Mouse (Mus musculus) hindbrain, embryonic 14.5 days (tissue): ENCODE results near the gene Olfr155. TPM values are rescaled to one million over a fixed set of nuclear protein-coding genes. Genes with fewer than 3 reads are reported as not detected.
A peak's percentile ranks its signal among the peaks of the same experiment; 100 is the strongest.

ENCODE experiments used
- ATAC-seq: fragments of 200-750 bp; cut with Nextera tagmentation; 2 replicates; pipeline ENCODE4 v1.8.0; 2017; ENCODE audit warnings: moderate number of reproducible peaks, mild to moderate bottlenecking, moderate TSS enrichment, moderate library complexity; ENCODE audit not compliant: low FRiP score
- DNase-seq: peaks from one replicate; pipeline ENCODE4 v3.0.0-alpha.2; 2015; ENCODE audit warnings: low spot score
- H3K27ac ChIP-seq: fragments of 300-500 bp; sonication (generic); 2 replicates; pipeline ENCODE4 v1.5.1; 2014; ENCODE audit warnings: mild to moderate bottlenecking, moderate library complexity
- H3K27me3 ChIP-seq: fragments of 300-500 bp; sonication (generic); 2 replicates; pipeline ENCODE4 v1.6.1; 2014; ENCODE audit warnings: mild to moderate bottlenecking, low read length, mixed read lengths; ENCODE audit not compliant: control insufficient read depth, insufficient read depth
- H3K36me3 ChIP-seq: fragments of 300-500 bp; sonication (generic); replicated peaks from 2 replicates; pipeline ENCODE4 v1.6.1; 2014; ENCODE audit not compliant: control insufficient read depth, insufficient read depth
- H3K4me1 ChIP-seq: fragments of 300-500 bp; sonication (generic); replicated peaks from 2 replicates; pipeline ENCODE4 v1.6.1; 2014; ENCODE audit warnings: antibody characterized with exemption, low read length, mixed read lengths; ENCODE audit not compliant: control insufficient read depth, insufficient read depth
- H3K4me2 ChIP-seq: fragments of 300-500 bp; sonication (generic); replicated peaks from 2 replicates; pipeline ENCODE4 v1.6.1; 2014; ENCODE audit warnings: mild to moderate bottlenecking, moderate library complexity
- H3K4me3 ChIP-seq: fragments of 300-500 bp; sonication (generic); replicated peaks from 2 replicates; pipeline ENCODE4 v1.5.1; 2014; ENCODE audit warnings: mild to moderate bottlenecking, low read length
- H3K9ac ChIP-seq: fragments of 300-500 bp; sonication (generic); 2 replicates; pipeline ENCODE4 v1.6.1; 2014
- H3K9me3 ChIP-seq: fragments of 300-500 bp; sonication (generic); 2 replicates; pipeline ENCODE4 v1.6.1; 2016; ENCODE audit warnings: low read length; ENCODE audit not compliant: control insufficient read depth
- WGBS: fragments of 180-500 bp; shearing (Covaris S2); extraction: QIAGEN DNeasy Blood & Tissue Kit; methylation state at CpG from one replicate; pipeline ENCODE4 v1.1.7; 2014; 5-methylcytosine and 5-hydroxymethylcytosine counted together
- polyA plus RNA-seq: library from polyadenylated mRNA; unstranded; fragments of >200 nt; fragmentation: Nextera tagmentation; extraction: Ambion mirVana; gene quantifications from 2 replicates; pipeline ENCODE4 v1.2.1, GENCODE M21; 2014

The Olfr155 gene
- polyA plus RNA-seq, 1 experiment from 2014 or later, result not detected

DNA sequence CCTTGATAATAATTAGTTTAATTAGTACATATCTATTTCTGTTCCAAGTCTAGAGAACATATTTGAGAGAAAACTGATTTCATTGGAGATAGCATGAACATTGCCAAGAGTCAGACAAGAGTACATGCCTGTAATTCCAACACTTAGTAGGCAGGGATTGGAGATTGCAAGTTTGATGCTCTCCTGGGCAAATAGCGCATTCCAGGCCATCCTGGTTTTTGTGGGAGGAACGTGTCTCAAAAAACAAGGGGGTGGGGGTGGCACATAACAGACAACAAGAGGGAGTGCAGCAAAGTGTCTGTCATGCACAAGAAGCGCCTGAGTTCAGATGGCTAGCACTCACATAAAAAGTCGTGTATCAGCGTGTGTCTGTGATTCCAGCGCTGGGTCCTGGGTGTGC lies 28.2 kb downstream of the Olfr155 start:
- WGBS, result 80% methylated on average over 6 of the region's 6 CpGs
- ATAC-seq (no peak), DNase-seq (no peak)
- no peak overlapping the region for H3K4me3 ChIP-seq
- no peak overlapping the region for H3K4me2 ChIP-seq
- no peaks in the 10 kb centered on the region for H3K27me3 ChIP-seq
- H3K4me1 ChIP-seq, result peaks cover 12% of the 10 kb centered on the region; the same call in 1 of the 2 replicates
- no peaks in the 10 kb centered on the region for H3K36me3 ChIP-seq
- no peaks in the 10 kb centered on the region for H3K9me3 ChIP-seq
- H3K27ac ChIP-seq, result no peak overlapping the region
- no peak overlapping the region for H3K9ac ChIP-seq

GRCm38 (mm10) chr4:43884196-43884595 lies 32.8 kb downstream of the Olfr155 start:
- Histone ChIP-seq H3K4me1 (0 out of 2 replicates have a peak, but pooled peaks cover 3% of the 10 kb centered on the region), H3K27me3 (no peaks in the 10 kb centered on the region), H3K9me3 (no peaks in the 10 kb centered on the region), H3K4me3 (no peak overlapping the region), H3K9ac (no peak overlapping the region), H3K4me2 (no peak overlapping the region), H3K36me3 (no peaks in the 10 kb centered on the region), H3K27ac (no peak overlapping the region)
- ATAC-seq (no peak), DNase-seq (no peak)
- 43% methylated on average over 4 of the region's 4 CpGs for WGBS

- no peak overlapping the region for H3K27ac ChIP-seq
- DNase-seq (no peak), ATAC-seq (no peak)
- 86% methylated on average over 3 of the region's 3 CpGs for WGBS
- H3K4me3 ChIP-seq, result no peak overlapping the region
- H3K9me3 ChIP-seq, result no peaks in the 10 kb centered on the region
- H3K36me3 ChIP-seq, result peaks cover 6% of the 10 kb centered on the region; the same call in 1 of the 2 replicates
- no peaks in the 10 kb centered on the region for H3K27me3 ChIP-seq
- H3K4me2 ChIP-seq, result no peak overlapping the region
- no peaks in the 10 kb centered on the region for H3K4me1 ChIP-seq
- no peak overlapping the region for H3K9ac ChIP-seq
Observed at GRCm38 (mm10) chr4:43891247-43891646, 39.9 kb downstream of the Olfr155 start.

DNA sequence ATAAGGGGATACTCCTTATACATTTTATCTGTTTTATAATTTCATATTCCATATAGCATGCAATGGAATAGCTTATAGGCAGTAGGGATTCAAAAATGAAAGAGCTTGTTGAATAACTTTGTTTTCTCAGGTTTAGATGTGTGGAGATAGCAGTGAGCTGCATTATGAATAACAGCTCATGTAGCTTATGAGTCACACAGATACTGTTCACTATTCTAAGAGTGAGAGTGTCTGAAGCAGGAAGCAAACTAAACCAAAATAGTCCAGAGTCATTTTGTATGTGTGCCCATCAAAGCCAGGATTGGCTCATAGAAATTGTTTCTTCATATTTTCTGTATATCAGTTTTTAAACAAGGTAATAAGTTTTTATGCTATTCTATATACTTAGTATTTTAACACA lies 45.8 kb downstream of the Olfr155 start:
- ATAC-seq (no peak), DNase-seq (no peak)
- H3K9ac ChIP-seq, result no peak overlapping the region
- H3K9me3 ChIP-seq, result no peaks in the 10 kb centered on the region
- H3K4me2 ChIP-seq, result no peak overlapping the region
- no peaks in the 10 kb centered on the region for H3K27me3 ChIP-seq
- no peaks in the 10 kb centered on the region for H3K4me1 ChIP-seq
- no peak overlapping the region for H3K27ac ChIP-seq
- peaks cover 49% of the 10 kb centered on the region for H3K36me3 ChIP-seq
- no peak overlapping the region for H3K4me3 ChIP-seq

GRCm38 (mm10) chr4:43899197-43899596 lies 47.8 kb downstream of the Olfr155 start:
- 82% methylated on average over 8 of the region's 8 CpGs for WGBS
- H3K4me2 ChIP-seq, result no peak overlapping the region
- H3K4me3 ChIP-seq, result no peak overlapping the region
- DNase-seq, result no peak
- no peaks in the 10 kb centered on the region for H3K4me1 ChIP-seq
- H3K36me3 ChIP-seq, result peaks cover 61% of the 10 kb centered on the region
- no peak overlapping the region for H3K9ac ChIP-seq
- no peak overlapping the region for H3K27ac ChIP-seq
- H3K9me3 ChIP-seq, result no peaks in the 10 kb centered on the region
- no peaks in the 10 kb centered on the region for H3K27me3 ChIP-seq
- no peak for ATAC-seq

DNA sequence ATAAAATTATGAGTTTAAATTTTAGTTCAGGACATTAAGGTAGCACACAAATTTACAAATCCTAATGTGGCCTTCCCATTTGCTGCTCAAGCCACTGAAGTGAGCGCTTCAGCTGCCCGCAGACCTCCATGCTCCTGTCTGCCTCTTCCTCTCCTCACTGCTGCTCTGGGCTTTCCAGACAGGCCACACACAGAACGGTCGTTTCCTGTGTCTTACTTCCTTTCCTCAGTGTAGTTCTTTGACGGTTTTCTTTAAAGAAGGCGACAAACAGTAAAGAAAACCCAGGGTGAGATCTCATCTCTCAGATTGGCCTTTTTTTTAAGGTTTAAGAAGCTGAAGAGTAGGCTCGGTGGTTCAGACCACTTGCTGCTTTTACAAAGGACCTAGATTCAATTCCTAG lies 52.3 kb downstream of the Olfr155 start:
- H3K27ac ChIP-seq, result no peak overlapping the region
- H3K4me3 ChIP-seq, result no peak overlapping the region
- no peak for ATAC-seq
- no peaks in the 10 kb centered on the region for H3K27me3 ChIP-seq
- H3K9me3 ChIP-seq, result no peaks in the 10 kb centered on the region
- peaks cover 43% of the 10 kb centered on the region for H3K36me3 ChIP-seq
- no peaks in the 10 kb centered on the region for H3K4me1 ChIP-seq
- 85% methylated on average over 7 of the region's 7 CpGs for WGBS
- no peak overlapping the region for H3K4me2 ChIP-seq
- DNase-seq, result no peak
- no peak overlapping the region for H3K9ac ChIP-seq

DNA sequence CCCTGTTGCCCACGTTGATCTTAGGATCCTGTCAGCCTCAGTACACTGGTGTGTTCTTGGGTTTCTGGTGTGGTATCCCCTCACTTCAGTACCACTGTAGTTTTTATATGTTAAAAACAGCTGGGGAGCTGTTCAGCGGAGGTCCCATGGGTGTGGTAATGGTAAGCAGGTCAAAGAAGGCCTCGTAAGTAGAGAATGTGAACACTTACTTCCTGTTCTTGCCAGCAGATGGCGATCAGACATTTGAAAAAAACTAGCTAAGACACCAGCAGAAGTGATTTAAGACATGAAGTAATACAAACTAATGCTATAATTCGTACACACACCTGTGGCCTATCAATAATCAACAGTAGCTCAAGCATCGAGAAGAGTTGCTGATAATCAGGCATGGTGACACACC lies 55.1 kb downstream of the Olfr155 start:
- Histone ChIP-seq H3K4me2 (no peak overlapping the region), H3K27ac (no peak overlapping the region), H3K9me3 (no peaks in the 10 kb centered on the region), H3K4me3 (no peak overlapping the region), H3K9ac (no peak overlapping the region), H3K27me3 (no peaks in the 10 kb centered on the region), H3K4me1 (no peaks in the 10 kb centered on the region), H3K36me3 (peaks cover 36% of the 10 kb centered on the region)
- 32% methylated on average over 6 of the region's 6 CpGs for WGBS
- peak; percentile 77 for DNase-seq
- ATAC-seq, result no peak

Other genes starting within 250 kb of the Olfr155 start
- gene Npr2, start 219.6 kb upstream of the Olfr155 start, polyA plus RNA-seq, result 13.3 and 14.2 TPM in 2 replicates
- gene Spag8, start 198.0 kb upstream of the Olfr155 start, polyA plus RNA-seq, result 5.5 and 9.3 TPM in 2 replicates
- 70.1 and 77.0 TPM in 2 replicates for gene Hint2, start 195.1 kb upstream of the Olfr155 start, polyA plus RNA-seq
- 8.7 and 10.5 TPM in 2 replicates for gene Tmem8b, start 182.6 kb upstream of the Olfr155 start, polyA plus RNA-seq
- 1.9 and 2.2 TPM in 2 replicates for gene Fam221b, start 182.4 kb upstream of the Olfr155 start, polyA plus RNA-seq
- not detected in 2 replicates for gene Olfr70, start 150.8 kb upstream of the Olfr155 start, polyA plus RNA-seq
- gene Olfr71, start 141.3 kb upstream of the Olfr155 start, polyA plus RNA-seq, result not detected in 2 replicates
- gene Hrct1, start 124.4 kb upstream of the Olfr155 start, polyA plus RNA-seq, result 0.18 and 0.58 TPM in 2 replicates
- gene Spaar, start 121.5 kb upstream of the Olfr155 start, polyA plus RNA-seq, result 0.04 and 0.07 TPM in 2 replicates
- gene Olfr159, start 80.6 kb upstream of the Olfr155 start, polyA plus RNA-seq, result not detected in 2 replicates
- not detected in 2 replicates for gene Olfr156, start 27.7 kb upstream of the Olfr155 start, polyA plus RNA-seq
- gene Olfr157, start 11.4 kb upstream of the Olfr155 start, polyA plus RNA-seq, result 0.03 TPM in 1 of 2 replicates, not detected in the other
- gene Reck, start 24.0 kb downstream of the Olfr155 start, polyA plus RNA-seq, result 6.2 and 7.3 TPM in 2 replicates
- 41.4 and 43.3 TPM in 2 replicates for gene Glipr2, start 105.8 kb downstream of the Olfr155 start, polyA plus RNA-seq
- gene Ccin, start 131.9 kb downstream of the Olfr155 start, polyA plus RNA-seq, result 0.09 TPM in 1 of 2 replicates, not detected in the other
- gene Clta, start 152.9 kb downstream of the Olfr155 start, polyA plus RNA-seq, result 348 and 365 TPM in 2 replicates
- 32.1 and 35.1 TPM in 2 replicates for gene Gne, start 232.6 kb downstream of the Olfr155 start, polyA plus RNA-seq